Mouse (Mus musculus) layer of hippocampus, adult 9-11 months (tissue): ENCODE measurements around the gene 1700023F06Rik.
A peak's percentile ranks its signal among the peaks of the same experiment; 100 is the strongest.

Experiments
- DNase-seq: peaks from one replicate; pipeline ENCODE4 v3.0.0; 2022

1700023F06Rik gene

GRCm38 (mm10) chr11:103178748-103179147 lies 29.6 kb downstream of the 1700023F06Rik start:
- no peak for DNase-seq

DNA sequence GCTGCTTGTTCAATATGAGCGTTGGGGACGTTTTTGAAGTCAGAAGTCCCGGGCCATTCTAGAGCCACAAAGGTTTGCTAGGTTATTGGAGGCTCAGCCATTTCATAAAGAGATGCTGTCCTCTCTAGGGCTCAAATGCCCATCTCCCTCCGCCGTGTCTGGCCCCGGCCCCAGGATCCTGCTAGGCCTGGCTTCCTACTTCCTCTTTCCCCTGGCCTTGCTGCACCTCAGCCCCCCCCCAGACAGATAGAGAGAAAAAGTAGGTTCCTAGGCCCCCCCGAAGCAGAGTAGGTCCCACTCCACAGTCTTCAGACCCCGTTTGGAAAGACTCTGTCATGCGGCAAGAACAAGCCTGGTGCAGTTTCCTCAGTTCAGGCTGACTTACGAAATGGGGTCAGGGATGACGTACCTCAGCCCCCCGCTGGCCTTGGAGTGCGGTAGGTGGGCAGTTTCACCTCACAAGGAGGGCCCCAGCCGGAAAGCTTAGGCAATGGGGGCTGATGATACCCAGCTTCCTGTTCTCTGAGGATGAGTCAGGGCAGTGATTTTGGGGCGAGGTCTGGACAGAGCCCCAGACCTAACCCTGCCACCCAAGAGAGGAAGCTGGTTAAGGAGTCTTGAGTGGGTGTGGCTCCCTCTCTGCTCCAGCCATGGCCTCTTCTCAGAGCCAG lies 30.4 kb downstream of the 1700023F06Rik start:
- DNase-seq, result no peak

- DNase-seq, result no peak
Measured at GRCm38 (mm10) chr11:103177216-103177615, 31.1 kb downstream of the 1700023F06Rik start.

DNA sequence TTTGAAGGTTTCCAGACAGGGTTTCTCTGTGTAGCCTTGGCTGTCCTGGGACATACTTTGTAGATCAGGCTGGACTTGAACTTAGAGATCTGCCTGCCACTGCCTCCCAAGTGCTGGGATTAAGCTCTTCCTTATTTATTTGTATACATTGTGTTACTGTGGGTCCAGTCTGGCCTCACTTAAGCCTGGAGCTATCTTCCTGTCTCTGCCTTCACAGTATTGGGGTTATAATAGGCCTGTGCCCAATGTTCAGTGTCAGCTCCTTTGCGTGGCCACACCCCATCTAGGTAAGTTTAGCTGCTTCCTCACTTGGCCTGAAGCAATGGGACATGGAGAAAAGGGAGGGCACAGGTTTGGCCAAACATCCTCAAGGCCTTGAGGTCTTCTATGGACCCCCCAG lies 31.8 kb downstream of the 1700023F06Rik start:
- DNase-seq, result no peak

DNA sequence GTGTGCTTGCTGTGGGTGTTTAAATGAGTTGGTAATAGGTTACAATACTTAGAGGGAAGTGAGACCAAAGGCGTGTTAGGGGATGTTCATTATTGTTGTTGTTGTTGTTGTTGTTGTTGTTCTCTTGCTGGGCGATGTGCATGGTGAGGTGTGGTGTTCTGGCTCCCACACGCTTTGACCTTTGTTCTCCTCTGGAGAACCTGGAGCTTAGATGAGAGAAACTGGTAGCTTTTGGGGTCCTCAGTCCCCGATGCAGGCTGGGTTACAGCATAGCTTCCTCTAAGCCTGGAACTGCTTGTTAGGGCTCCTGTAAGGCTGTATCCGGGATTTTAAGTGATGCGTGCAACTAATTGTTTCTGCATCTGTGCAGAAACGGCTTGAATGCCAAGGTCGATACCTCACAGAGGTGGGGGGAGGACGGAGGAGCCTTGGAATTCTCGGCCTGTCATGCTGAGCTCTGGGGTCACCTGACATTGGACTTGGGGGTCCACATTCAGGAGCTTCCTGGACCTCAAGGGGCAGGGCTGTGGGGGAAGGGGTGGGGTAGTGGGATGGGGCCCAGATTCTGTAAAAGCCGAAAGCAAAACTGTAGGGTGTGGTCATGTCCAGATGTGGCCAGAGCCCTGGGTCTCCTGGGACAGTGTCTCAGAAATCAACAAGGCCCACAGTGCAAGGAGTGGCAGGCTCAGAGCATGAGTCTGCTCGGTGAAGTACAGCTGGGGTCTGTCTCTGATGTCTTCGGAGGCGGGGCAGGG lies 32.5 kb downstream of the 1700023F06Rik start:
- DNase-seq, result no peak

DNA sequence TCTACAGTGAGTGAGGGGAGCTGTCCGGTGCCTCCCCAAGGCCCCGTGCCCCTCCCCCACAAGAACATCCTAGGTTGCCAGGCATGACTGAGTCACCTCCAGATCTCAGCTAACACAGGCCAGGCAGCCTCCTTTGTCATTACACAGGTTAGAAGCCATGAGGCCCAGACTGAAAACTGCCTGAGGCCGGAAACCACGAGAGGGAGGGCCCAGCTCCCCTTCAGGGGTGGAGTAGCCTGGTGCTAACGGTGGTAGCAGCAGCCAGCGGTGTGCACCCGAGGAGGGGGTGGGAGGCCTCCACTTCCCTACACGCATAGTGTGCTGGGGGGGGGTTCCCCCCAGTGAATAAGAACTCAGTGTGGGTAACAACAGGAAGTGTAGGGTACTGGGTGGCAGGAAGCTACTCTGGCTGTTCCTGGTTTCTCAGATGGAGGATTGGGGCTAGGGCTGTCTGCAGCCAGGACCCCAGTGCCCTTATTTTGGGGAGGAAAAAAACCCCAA lies 33.4 kb downstream of the 1700023F06Rik start:
- DNase-seq, result peak; percentile 70

DNA sequence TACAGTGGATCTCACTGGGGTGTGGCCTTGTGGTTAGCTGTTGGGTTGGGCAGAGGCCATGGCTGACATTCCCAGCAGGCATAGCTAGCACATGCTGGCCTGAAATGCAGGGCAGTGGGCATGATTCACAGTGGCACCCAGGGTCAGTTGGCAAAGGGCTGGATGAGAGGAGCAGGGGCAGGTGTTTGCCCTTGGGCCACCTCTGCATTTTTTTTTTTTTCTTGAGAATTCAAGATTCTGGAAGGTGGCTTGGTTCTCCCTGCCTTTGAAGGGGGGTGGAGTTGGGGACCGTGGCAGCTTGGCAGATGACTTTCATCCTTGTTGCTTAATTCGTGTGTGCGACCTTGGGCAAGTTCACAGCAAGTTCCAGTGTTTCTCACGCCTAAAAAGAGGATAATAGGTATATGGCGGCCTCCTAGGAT lies 33.9 kb downstream of the 1700023F06Rik start:
- no peak for DNase-seq

GRCm38 (mm10) chr11:103173771-103174344 lies 34.5 kb downstream of the 1700023F06Rik start:
- no peak for DNase-seq

DNA sequence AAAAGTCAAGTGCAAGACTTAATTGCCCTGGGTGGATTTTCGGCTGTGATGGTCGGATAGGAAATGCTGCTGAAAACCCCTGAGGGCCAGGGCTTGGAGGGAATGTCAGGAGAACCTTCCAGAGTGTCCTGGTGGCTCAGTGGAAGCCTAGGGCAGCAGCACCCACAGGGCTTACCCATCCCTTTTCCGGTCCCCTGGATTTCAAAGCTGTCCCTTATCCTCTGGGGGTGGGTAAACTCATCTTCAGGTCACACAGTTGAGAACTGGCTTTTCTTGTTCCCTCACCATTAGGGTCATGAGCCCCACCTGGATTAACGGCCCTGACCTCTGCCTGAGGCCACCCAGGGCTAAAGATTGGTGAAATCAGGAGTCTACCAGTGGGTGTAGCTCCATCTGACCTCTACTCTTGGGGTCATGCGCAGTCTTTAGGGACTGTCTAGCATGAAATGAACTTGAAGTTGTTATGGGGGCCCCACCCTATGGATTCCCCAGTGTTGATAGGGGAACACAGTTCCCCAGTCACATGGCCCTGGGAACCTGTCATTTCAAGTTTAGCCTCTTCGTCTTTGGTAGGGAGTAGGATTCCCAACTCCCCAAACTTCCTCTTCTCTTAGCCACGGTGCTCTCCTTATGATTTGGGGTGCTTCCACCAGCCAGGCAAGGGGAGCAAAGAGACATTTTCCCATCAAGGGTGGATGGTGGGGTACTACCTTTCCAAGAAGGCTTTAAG lies 35.2 kb downstream of the 1700023F06Rik start:
- DNase-seq, result no peak

DNA sequence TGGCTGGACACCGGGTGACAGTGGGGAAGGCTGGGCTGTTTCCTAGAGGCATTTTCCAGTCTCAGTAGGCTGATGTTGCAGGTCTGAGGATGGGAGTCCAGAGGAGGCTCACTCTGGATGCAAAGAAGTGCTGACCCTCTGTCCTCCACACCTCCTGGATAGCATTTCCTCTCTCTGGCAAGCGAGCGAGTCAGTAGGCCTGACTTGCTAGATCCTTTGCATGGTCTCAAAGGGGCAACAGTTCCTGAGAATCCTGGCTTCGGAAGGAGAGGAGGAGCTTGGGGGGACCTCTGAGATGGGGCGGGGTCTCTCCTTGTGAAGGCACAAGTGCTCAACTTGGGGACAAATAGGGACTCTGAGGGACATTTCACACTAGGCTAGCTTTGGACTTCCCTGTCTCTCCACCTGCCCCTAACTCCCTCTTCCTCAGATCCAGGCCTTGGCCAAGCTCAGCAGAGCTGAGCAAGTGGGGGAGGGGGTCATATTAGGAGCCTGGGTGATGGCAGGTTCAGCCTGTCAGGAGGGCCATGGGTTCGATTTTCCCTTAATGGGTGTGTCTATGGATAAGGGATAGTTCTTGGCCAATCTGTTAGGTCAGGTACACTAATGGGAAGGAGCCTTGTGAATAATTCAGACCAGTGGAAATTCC lies 35.8 kb downstream of the 1700023F06Rik start:
- DNase-seq, result no peak

DNA sequence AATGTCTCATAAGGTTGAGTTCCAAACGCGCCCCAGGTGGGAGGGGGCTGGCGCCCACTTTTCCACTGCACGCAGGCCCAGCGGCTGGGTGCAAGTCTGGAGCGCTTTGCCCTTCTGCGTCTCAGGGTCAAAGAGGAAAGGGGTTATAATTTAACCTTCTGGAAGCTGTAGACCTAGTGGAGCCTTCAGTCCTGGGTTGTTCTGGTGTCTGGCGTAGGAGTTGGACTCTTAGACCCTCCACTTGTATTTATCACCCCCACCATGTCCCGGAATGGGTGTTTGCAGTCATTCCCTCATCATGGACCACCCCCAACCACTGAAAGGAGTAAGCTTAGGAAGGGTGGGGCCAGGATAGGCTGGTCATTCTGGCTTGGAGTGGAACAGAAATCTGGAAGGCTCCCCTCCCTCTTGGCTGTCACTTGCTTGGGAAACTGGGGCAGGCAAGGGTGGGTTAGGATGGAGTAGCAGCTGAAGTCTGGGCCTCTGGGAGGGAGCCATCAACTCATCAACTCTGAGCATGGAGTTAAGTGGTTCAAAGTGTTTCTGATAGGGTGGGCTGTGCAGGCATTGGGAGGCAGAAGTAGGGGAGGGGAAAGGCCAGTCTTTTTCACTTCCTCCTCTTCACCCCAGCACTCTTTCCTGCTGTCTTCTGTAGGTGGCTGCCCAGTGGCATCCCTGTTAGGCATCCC lies 36.5 kb downstream of the 1700023F06Rik start:
- no peak for DNase-seq

DNA sequence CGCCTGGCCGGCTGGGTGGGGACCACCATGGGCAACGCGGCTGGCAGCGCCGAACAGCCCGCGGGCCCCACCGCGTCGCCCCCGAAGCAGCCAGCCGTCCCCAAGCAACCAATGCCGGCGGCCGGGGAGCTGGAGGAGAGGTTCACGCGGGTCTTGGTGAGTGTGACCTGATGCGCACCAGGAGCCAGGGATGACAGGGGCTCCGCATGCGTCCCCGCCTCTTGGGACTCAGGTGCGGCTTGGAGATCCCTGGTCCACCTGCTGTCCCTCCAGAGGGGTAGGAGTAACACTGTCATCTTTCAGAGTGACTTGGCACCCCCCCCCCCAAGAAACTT lies 37.1 kb downstream of the 1700023F06Rik start:
- DNase-seq, result no peak

GRCm38 (mm10) chr11:103170494-103171285 lies 37.7 kb downstream of the 1700023F06Rik start, which contains the start of gene Fmnl1:
Gene Fmnl1, plus strand, starts transcription at chr11:103171107.
- DNase-seq, result no peak

DNA sequence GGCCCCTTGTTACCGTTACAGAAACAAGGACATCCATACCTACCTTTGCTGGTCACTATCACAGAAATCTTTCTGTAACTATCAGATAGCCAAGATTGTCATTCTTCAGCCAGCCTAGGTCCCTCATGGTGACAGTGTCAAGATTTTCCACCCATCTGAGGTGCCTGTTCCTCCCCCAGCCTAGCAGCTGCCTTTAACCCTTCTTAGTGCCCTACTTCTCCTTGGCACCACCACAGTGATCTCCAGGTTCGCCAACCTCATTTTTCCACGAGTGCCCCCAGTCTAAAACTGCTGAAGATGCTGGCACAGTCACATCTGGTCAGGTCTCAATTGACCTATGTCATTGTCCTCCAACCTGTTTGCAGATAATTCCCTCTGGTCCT lies 38.3 kb downstream of the 1700023F06Rik start:
- no peak for DNase-seq

DNA sequence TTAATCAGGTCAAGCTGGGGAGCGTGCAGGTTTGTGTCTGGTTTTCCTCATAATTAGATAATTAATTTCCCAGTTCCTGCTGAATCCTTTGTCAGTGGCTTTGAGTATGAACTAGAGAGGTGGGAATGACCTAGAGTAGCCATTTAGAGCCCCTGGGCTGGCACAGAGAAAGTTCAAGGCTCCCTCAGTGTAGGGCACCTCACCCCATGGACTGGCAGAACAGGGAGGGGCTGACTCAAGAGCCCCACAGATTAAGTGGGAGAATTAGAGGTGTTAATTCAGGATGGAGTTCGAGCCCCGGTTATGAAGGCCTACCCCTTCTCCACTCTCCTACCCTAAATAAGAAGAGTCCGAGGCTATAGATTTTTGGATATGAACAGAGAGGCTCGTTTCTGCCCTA lies 38.7 kb downstream of the 1700023F06Rik start:
- DNase-seq, result no peak

GRCm38 (mm10) chr11:103168690-103169390 lies 39.5 kb downstream of the 1700023F06Rik start:
- peak; percentile 84 for DNase-seq

DNA sequence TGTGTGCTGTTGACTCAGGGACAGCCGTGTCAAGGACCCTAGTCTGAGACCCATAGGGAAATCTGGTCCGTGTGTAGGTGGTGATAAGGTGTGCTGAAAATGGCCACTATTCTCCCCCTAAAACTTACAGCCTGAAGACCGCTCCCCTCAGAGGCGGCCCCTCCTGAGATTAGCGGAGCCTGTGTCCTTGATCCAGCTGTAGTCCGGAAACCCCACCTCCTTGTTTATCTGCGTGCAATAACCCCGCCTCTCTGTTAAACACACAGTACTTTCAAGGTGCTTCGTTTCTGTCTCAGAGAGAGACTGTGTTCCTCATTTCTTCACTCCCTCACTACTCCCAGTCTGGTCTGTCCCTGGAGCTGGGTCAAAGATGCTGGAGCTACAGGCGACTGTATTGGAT lies 44.0 kb downstream of the 1700023F06Rik start:
- DNase-seq, result no peak

DNA sequence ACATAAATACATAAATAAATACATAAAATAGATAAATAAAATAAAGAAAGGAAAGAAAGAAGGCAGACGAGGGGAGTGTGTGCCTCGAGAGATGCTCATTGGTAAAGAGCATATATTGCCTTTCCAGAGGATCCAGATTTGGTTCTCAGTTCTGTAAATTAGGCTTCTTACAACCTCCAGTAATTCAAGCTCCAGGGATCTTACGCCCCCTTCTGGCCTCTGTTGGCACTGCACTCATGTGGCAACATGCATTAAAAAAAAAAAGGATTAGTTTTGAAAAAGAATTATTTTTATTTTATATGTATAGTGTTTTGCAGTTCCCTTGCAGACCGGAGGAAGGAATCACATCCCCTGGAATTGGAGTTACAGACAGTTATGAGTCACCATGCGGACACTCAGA lies 46.2 kb downstream of the 1700023F06Rik start:
- no peak for DNase-seq

- DNase-seq, result no peak
Measured at GRCm38 (mm10) chr11:103161449-103161848, 46.9 kb downstream of the 1700023F06Rik start.

DNA sequence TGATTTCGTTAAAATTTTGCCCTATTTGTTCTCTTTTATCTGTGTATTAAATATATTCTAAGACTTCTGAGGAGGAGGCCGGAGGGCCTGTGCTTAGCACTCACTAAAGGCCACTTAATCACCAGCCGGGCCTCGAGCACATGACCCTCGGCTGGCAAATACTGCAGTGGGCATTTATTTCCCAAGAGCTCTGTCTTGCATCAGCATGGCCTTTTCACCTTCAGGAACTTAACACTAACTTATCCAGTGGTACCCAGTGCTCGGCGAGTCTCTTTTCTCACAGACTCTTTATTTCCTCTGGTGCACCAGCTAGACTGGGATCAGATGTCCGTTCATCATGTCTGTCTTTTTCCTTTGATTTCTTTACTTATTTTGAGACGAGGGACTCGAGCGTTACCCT lies 47.6 kb downstream of the 1700023F06Rik start:
- DNase-seq, result no peak
